Mouse (Mus musculus) common myeloid progenitor, adult 5-6 weeks (primary cell): Measurements from ENCODE around the gene Pabpc1l. TPM values are rescaled to one million over a fixed set of nuclear protein-coding genes. Genes with fewer than 3 reads are reported as not detected.

Experiments used
- ATAC-seq: replicated peaks from 2 replicates; pipeline ENCODE4 v1.8.0; 2016; ENCODE audit warnings: low read depth, mild to moderate bottlenecking, moderate TSS enrichment, inconsistent platforms; ENCODE audit not compliant: poor library complexity, severe bottlenecking
- total RNA-seq: library from RNA; stranded (forward); fragments of 200-1000, 187-1606 nt; gene quantifications from 2 replicates; pipeline ENCODE4 v1.2.3, GENCODE M21; 2017

The Pabpc1l gene
- 0.37 TPM in 1 of 2 replicates, not detected in the other for total RNA-seq

GRCm38 (mm10) chr2:164025150-164025549 lies at the start of gene Pabpc1l:
TSS of gene Pabpc1l (plus strand) at chr2:164025450.
- ATAC-seq, result no peak

- ATAC-seq, result no peak
Observed at GRCm38 (mm10) chr2:163976448-163976847, 48.8 kb upstream of the Pabpc1l start.

- ATAC-seq, result no peak
Observed at GRCm38 (mm10) chr2:163987233-163987632, 38.0 kb upstream of the Pabpc1l start.

- ATAC-seq, result no peak
Observed at GRCm38 (mm10) chr2:163992871-163993270, 32.4 kb upstream of the Pabpc1l start.

DNA sequence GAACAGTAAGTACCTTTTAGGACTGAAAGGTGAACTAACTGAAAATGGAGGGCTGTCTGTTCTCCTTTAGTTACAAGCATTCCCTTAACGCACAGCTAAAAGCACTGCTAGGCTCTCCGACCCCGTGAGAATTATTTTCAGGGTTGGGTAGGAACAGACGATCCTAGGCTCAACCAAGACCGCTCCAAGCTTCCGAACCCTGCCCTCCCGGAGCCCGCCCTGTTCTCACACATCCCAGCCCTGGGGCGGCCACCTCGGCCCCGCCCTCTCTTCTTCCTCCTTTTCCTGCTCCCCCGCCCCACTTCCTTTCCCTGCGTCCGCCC lies 30.6 kb upstream of the Pabpc1l start, which contains the start of gene Ywhab:
Gene Ywhab (plus strand): TSS at position 307 of the 323 bp plus-strand sequence.
- no peak for ATAC-seq

- ATAC-seq, result peak; percentile 98
Observed at GRCm38 (mm10) chr2:163994977-163995862, 30.0 kb upstream of the Pabpc1l start.

GRCm38 (mm10) chr2:163996275-163996674 lies 29.0 kb upstream of the Pabpc1l start:
- ATAC-seq, result no peak

DNA sequence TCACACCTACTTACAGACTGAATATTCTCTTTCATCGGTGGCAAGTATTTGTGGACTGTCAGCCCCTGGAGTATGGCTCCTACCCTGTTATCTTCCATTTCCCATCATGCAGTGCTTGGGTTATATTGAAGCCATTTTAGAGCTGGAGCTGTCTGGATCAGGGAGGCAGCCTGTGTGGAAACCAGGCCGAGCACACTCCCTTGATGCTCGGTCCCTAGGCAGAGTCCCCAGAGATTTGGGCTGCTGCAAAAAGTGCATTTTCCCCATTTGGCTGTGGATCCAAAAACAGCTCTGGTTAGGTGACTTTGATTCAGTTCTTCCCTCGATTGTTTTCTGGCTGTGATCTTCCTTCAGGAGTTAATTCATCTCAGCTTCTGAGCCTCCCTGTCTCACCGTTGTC lies 28.4 kb upstream of the Pabpc1l start:
- no peak for ATAC-seq

GRCm38 (mm10) chr2:163998981-163999380 lies 26.3 kb upstream of the Pabpc1l start:
- no peak for ATAC-seq

- ATAC-seq, result no peak
Observed at GRCm38 (mm10) chr2:164002637-164003036, 22.6 kb upstream of the Pabpc1l start.

DNA sequence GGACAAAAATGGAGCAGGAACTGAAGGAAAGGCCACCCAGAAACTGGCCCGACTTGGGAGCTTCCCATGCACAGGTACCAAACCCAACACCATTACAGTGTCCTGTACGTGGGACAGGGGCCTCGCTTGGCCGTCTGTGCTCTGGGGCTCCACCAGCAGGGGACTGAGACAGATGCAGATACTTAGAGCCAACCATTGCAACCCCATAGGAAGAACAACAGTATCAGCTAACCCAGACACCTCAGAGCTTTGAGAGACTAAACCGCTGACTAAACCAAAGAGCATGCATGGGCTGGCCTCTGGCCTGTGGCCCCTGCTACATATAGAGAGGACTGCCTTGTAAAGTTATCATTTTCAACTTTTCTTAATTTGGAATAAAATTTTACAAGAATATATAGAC lies 20.7 kb upstream of the Pabpc1l start:
- no peak for ATAC-seq

- peak; percentile 74 for ATAC-seq
Observed at GRCm38 (mm10) chr2:164006932-164007331, 18.3 kb upstream of the Pabpc1l start.

GRCm38 (mm10) chr2:164007547-164007946 lies 17.7 kb upstream of the Pabpc1l start:
- no peak for ATAC-seq

DNA sequence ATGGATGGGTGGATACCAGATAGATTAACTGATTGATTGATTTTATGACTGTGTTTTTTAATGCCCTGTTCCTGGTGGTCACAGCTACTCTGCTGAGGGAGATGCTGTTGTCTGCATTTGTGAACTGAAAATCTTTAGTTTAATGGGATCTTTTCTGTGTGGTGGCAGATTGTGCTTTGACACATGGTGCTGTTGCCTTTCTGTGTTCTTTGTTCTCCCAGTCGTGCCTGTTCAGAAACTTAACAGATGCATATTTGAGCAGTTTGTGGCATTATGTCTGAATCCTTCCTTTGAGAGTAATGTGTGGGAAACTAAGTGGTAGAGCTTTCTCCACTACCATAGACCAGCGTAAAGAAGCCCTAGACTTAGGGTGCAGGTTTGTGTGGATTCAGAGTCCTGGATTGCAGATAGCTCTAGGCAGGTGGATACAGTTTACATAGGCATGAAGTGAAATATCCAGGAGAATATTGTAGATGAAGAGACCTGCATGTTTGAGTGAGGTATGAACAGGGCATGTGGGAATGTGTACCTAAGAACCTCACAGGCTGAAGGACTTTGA lies 17.2 kb upstream of the Pabpc1l start:
- ATAC-seq, result no peak

DNA sequence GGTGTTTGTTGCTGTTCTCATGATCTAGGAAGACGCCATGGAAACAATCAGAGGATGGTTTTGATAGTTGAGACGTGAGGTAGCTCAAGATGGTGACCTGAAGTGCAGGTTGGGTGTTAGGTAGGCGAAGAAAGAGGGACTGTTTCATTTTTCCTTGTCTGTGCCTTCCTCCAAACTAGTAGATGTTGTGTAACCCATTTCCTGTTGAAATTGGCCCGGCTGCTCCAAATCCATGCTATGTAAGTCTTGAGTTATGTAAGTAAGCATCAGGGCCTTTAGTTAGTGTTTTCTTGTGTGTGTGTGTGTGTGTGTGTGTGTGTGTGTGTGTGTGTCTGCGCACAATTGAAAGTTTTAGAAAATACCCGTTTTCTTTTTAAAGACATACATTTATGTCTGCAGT lies 16.0 kb upstream of the Pabpc1l start:
- 0 out of 2 replicates have a peak, but pooled peaks have one; percentile 8 for ATAC-seq

DNA sequence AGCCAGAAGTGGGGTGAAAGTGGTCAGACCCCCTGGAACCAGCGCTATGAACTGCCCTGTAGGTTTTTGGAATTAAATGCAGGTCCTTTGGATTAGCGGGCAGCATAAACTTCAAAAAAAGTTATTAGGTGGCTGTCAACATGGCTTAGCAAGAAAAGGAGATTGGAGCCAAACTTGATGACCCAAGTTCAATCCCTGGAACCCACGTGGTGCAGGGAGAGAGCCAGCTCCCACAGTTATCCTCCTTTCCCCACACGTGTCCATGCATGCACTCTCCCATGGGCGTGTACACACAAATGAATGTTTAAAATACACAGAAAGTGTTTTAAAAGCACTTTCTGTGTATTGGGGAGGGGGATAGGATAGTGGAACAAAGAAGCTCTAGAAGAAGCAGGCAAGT lies 14.8 kb upstream of the Pabpc1l start:
- no peak for ATAC-seq

GRCm38 (mm10) chr2:164010944-164011343 lies 14.3 kb upstream of the Pabpc1l start:
- peak; percentile 35; the same call in 1 of the 2 replicates for ATAC-seq

- ATAC-seq, result no peak
Observed at GRCm38 (mm10) chr2:164015304-164015703, 9.9 kb upstream of the Pabpc1l start.

- peak; percentile 50; the same call in 1 of the 2 replicates for ATAC-seq
Observed at GRCm38 (mm10) chr2:164018910-164019309, 6.3 kb upstream of the Pabpc1l start.

GRCm38 (mm10) chr2:164019943-164020342 lies 5.3 kb upstream of the Pabpc1l start:
- no peak for ATAC-seq

- ATAC-seq, result no peak
Observed at GRCm38 (mm10) chr2:164022104-164022503, 3.1 kb upstream of the Pabpc1l start.
